Mouse (Mus musculus): ENCODE measurements at regions not wholly inside any gene's neighbourhood (a gene's known extent, or its start where the extent isn't known, plus 50 kb on each side); places are given as distances from the start of the nearest gene placed in this dataset.
A peak's percentile ranks its signal among the peaks of the same experiment; 100 is the strongest.

- no peak for DNase-seq
These were observed 1002.8 kb upstream of the Adgrl2 start for GRCm38 (mm10) chr3:149993199-149993598.

GRCm38 (mm10) chr3:149987801-149988200, 997.4 kb upstream of the Adgrl2 start:
- no peak for DNase-seq

- no peak for DNase-seq
These were observed 966.6 kb upstream of the Adgrl2 start for GRCm38 (mm10) chr3:149956993-149957392.

- no peak for DNase-seq
These were observed 945.8 kb upstream of the Adgrl2 start for GRCm38 (mm10) chr3:149936197-149936596.

- DNase-seq: no peak
These were observed 944.5 kb upstream of the Adgrl2 start for GRCm38 (mm10) chr3:149934832-149935231.

GRCm38 (mm10) chr3:149928456-149929360, 938.4 kb upstream of the Adgrl2 start:
- no peak for DNase-seq

- no peak for DNase-seq
These were observed 929.9 kb upstream of the Adgrl2 start for GRCm38 (mm10) chr3:149920206-149920605.

- no peak for DNase-seq
These were observed 927.8 kb upstream of the Adgrl2 start for GRCm38 (mm10) chr3:149918201-149918600.

- no peak for DNase-seq
These were observed 920.4 kb upstream of the Adgrl2 start for GRCm38 (mm10) chr3:149910721-149911120.

- DNase-seq: no peak
These were observed 911.4 kb upstream of the Adgrl2 start for GRCm38 (mm10) chr3:149901783-149902182.

GRCm38 (mm10) chr3:149876553-149876952, 886.2 kb upstream of the Adgrl2 start:
- DNase-seq: no peak

- DNase-seq: no peak
These were observed 875.6 kb upstream of the Adgrl2 start for GRCm38 (mm10) chr3:149865945-149866344.

GRCm38 (mm10) chr3:149846941-149847539, 856.7 kb upstream of the Adgrl2 start:
- DNase-seq: no peak

- no peak for DNase-seq
These were observed 855.6 kb upstream of the Adgrl2 start for GRCm38 (mm10) chr3:149845826-149846486.

GRCm38 (mm10) chr3:149845083-149845825, 854.9 kb upstream of the Adgrl2 start:
- peak; percentile 25 for DNase-seq

GRCm38 (mm10) chr3:149837921-149838320, 847.6 kb upstream of the Adgrl2 start:
- DNase-seq: no peak

GRCm38 (mm10) chr3:149836467-149837233, 846.3 kb upstream of the Adgrl2 start:
- DNase-seq: no peak

- no peak for DNase-seq
These were observed 836.8 kb upstream of the Adgrl2 start for GRCm38 (mm10) chr3:149827181-149827580.

- DNase-seq: no peak
These were observed 836.4 kb upstream of the Adgrl2 start for GRCm38 (mm10) chr3:149826757-149827156.

- DNase-seq: no peak
These were observed 830.3 kb upstream of the Adgrl2 start for GRCm38 (mm10) chr3:149820670-149821069.

GRCm38 (mm10) chr3:149819863-149820262, 829.5 kb upstream of the Adgrl2 start:
- no peak for DNase-seq

GRCm38 (mm10) chr3:149819081-149819480, 828.7 kb upstream of the Adgrl2 start:
- DNase-seq: no peak

All from right cerebral cortex, postnatal 4 days (tissue).